Mouse (Mus musculus): ENCODE measurements around the gene Creg2. TPM values are rescaled to one million over a fixed set of nuclear protein-coding genes. Genes with fewer than 3 reads are reported as not detected.

The Creg2 gene
- 0.24 TPM for polyA plus RNA-seq (2014; fragmentation: Illumina TruSeq; extraction: RNeasy Lipid Tissue Mini Kit (QIAGEN cat#74804); ENCODE audit: low read depth, low replicate concordance)

GRCm38 (mm10) chr1:39651241-39651548 is at the start of gene Creg2:
Gene Creg2, minus strand, starts transcription at chr1:39651474.

DNA sequence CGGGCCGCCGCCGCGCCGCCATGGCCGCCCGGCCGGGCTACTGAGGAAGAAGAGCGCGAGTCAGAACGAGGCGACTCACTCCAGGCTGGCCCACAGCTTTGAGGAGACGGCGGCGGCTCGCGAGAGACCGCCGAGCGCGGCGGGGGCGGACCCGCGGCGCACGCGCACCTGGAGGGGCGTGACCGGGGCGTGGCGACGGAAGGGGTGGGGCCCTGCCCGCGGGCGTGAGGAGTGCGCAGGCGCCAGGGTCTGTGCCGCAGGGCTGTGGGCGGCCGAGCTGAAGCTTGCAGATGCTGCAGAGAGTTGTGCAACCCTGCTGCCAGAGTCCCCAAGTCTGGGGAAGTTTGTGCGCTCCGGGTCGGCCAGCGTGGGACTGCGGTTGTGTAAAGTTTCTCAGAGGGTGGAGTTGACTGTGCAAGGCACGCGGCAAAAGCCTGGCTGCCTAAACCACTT is 74.0 kb downstream of the Creg2 start, which contains the start of gene Rnf149:
Gene Rnf149 (minus strand): TSS at position 153 of the 453 bp plus-strand sequence.

Other genes with a start within 250 kb of the Creg2 start
- gene Tbc1d8, start 172.7 kb downstream of the Creg2 start, polyA plus RNA-seq (2014; fragmentation: Illumina TruSeq; extraction: RNeasy Lipid Tissue Mini Kit (QIAGEN cat#74804); ENCODE audit: low read depth, low replicate concordance), result 3.5 TPM
- gene Cnot11, start 116.5 kb downstream of the Creg2 start, polyA plus RNA-seq (2014; fragmentation: Illumina TruSeq; extraction: RNeasy Lipid Tissue Mini Kit (QIAGEN cat#74804); ENCODE audit: low read depth, low replicate concordance), result 72.3 TPM
- gene Rnf149, start 74.1 kb downstream of the Creg2 start, polyA plus RNA-seq (2014; fragmentation: Illumina TruSeq; extraction: RNeasy Lipid Tissue Mini Kit (QIAGEN cat#74804); ENCODE audit: low read depth, low replicate concordance), result 79.9 TPM
- gene Rfx8, start 69.5 kb upstream of the Creg2 start, polyA plus RNA-seq (2014; fragmentation: Illumina TruSeq; extraction: RNeasy Lipid Tissue Mini Kit (QIAGEN cat#74804); ENCODE audit: low read depth, low replicate concordance), result not detected
- gene Gm3646, start 153.9 kb upstream of the Creg2 start, polyA plus RNA-seq (2014; fragmentation: Illumina TruSeq; extraction: RNeasy Lipid Tissue Mini Kit (QIAGEN cat#74804); ENCODE audit: low read depth, low replicate concordance), result not detected
- 30.5 TPM for gene Map4k4, start 249.4 kb upstream of the Creg2 start, polyA plus RNA-seq (2014; fragmentation: Illumina TruSeq; extraction: RNeasy Lipid Tissue Mini Kit (QIAGEN cat#74804); ENCODE audit: low read depth, low replicate concordance)